8 mouse cellular contexts compared by ENCODE assay signal in genomic region chr2:91263692-91264660, GRCm38 (mm10). TPM values are rescaled to one million over a fixed set of nuclear protein-coding genes. Genes with fewer than 3 reads are reported as not detected.
A peak's percentile ranks its signal among the peaks of the same experiment; 100 is the strongest.
DNase-seq lines count a peak whose midpoint lies in the region; ATAC-seq lines count a peak whose summit lies in the region.

No protein-coding gene starts in this region.

- ATAC-seq in kidney, embryonic 14.5 days (ENCODE audit: low FRiP score, low TSS enrichment), result 0 out of 2 replicates have a peak, but pooled peaks have one; percentile 2
- no peak for ATAC-seq in embryonic facial prominence, embryonic 12.5 days (ENCODE audit: insufficient number of reproducible peaks, insufficient read depth, low FRiP score, low TSS enrichment)
- ATAC-seq in hindbrain, embryonic 15.5 days (ENCODE audit: low FRiP score, low read depth), result no peak
- ATAC-seq in midbrain, embryonic 16.5 days, result peak; percentile 8
- ATAC-seq in erythroid progenitor cell, adult 5-6 weeks (replicated peaks; ENCODE audit: low FRiP score, poor library complexity, severe bottlenecking), result no peak

- DNase-seq in kidney, postnatal 25 days, result no peak
- DNase-seq in thymus, postnatal 0 days (ENCODE audit: low spot score), result no peak
- DNase-seq in gastrocnemius, adult 8-10 months (ENCODE audit: low spot score in 2 of 2), result no peak

- H3K9ac ChIP-seq in kidney, embryonic 14.5 days (ENCODE audit: low read depth, low read length), result peak overlapping the region; percentile 88; the same call in 1 of the 2 replicates
- peak overlapping the region; percentile 84; the same call in 1 of the 2 replicates for H3K9ac ChIP-seq in embryonic facial prominence, embryonic 12.5 days
- H3K9ac ChIP-seq in hindbrain, embryonic 15.5 days, result peak overlapping the region; percentile 54
- peak overlapping the region; percentile 52; the same call in 1 of the 2 replicates for H3K9ac ChIP-seq in midbrain, embryonic 16.5 days (ENCODE audit: low read depth, low read length)

- no peaks in the 10 kb centered on the region for H3K9me3 ChIP-seq in kidney, embryonic 14.5 days (ENCODE audit: control insufficient read depth, low read length)
- no peaks in the 10 kb centered on the region for H3K9me3 ChIP-seq in embryonic facial prominence, embryonic 12.5 days
- no peaks in the 10 kb centered on the region for H3K9me3 ChIP-seq in hindbrain, embryonic 15.5 days
- no peaks in the 10 kb centered on the region for H3K9me3 ChIP-seq in midbrain, embryonic 16.5 days (replicated peaks; ENCODE audit: control insufficient read depth, low read length, poor library complexity, severe bottlenecking)

- H3K4me3 ChIP-seq in kidney, embryonic 14.5 days (ENCODE audit: low read length), result peak overlapping the region; percentile 92
- H3K4me3 ChIP-seq in embryonic facial prominence, embryonic 12.5 days, result peak overlapping the region; percentile 87
- H3K4me3 ChIP-seq in hindbrain, embryonic 15.5 days, result peak overlapping the region; percentile 63
- H3K4me3 ChIP-seq in midbrain, embryonic 16.5 days (ENCODE audit: low read depth, low read length), result peak overlapping the region; percentile 69

- peak overlapping the region; percentile 88 for H3K27ac ChIP-seq in kidney, embryonic 14.5 days (ENCODE audit: low read depth, low read length)
- peak overlapping the region; percentile 92 for H3K27ac ChIP-seq in embryonic facial prominence, embryonic 12.5 days
- H3K27ac ChIP-seq in hindbrain, embryonic 15.5 days (replicated peaks), result peak overlapping the region; percentile 87
- peak overlapping the region; percentile 93 for H3K27ac ChIP-seq in midbrain, embryonic 16.5 days (ENCODE audit: low read length)

- H3K36me3 ChIP-seq in kidney, embryonic 14.5 days (ENCODE audit: control insufficient read depth, insufficient read depth, low read length), result peaks cover 53% of the 10 kb centered on the region
- H3K36me3 ChIP-seq in embryonic facial prominence, embryonic 12.5 days, result peaks cover 56% of the 10 kb centered on the region
- H3K36me3 ChIP-seq in hindbrain, embryonic 15.5 days, result peaks cover 20% of the 10 kb centered on the region
- peaks cover 16% of the 10 kb centered on the region for H3K36me3 ChIP-seq in midbrain, embryonic 16.5 days (ENCODE audit: control insufficient read depth, insufficient read depth, low read length)

- peaks cover 15% of the 10 kb centered on the region; the same call in 1 of the 2 replicates for H3K4me1 ChIP-seq in kidney, embryonic 14.5 days (ENCODE audit: control insufficient read depth, insufficient read depth, low read length)
- H3K4me1 ChIP-seq in embryonic facial prominence, embryonic 12.5 days, result peaks cover 15% of the 10 kb centered on the region
- H3K4me1 ChIP-seq in hindbrain, embryonic 15.5 days (replicated peaks), result peaks cover 19% of the 10 kb centered on the region
- H3K4me1 ChIP-seq in midbrain, embryonic 16.5 days (ENCODE audit: control insufficient read depth, insufficient read depth, low read length), result peaks cover 16% of the 10 kb centered on the region

- WGBS in kidney, embryonic 14.5 days, result 82% methylated on average over 17 of the region's 17 CpGs
- 91% methylated on average over 17 of the region's 17 CpGs for WGBS in embryonic facial prominence, embryonic 12.5 days
- 92% methylated on average over 17 of the region's 17 CpGs for WGBS in hindbrain, embryonic 15.5 days
- WGBS in midbrain, embryonic 16.5 days, result 90% methylated on average over 17 of the region's 17 CpGs

- H3K4me2 ChIP-seq in kidney, embryonic 14.5 days (replicated peaks; ENCODE audit: low read depth, low read length), result peak overlapping the region; percentile 71
- peak overlapping the region; percentile 64 for H3K4me2 ChIP-seq in embryonic facial prominence, embryonic 12.5 days (replicated peaks)
- peak overlapping the region; percentile 77 for H3K4me2 ChIP-seq in hindbrain, embryonic 15.5 days
- peak overlapping the region; percentile 63 for H3K4me2 ChIP-seq in midbrain, embryonic 16.5 days (ENCODE audit: low read length)

- H3K27me3 ChIP-seq in kidney, embryonic 14.5 days (ENCODE audit: control insufficient read depth, insufficient read depth, low read length), result no peaks in the 10 kb centered on the region
- no peaks in the 10 kb centered on the region for H3K27me3 ChIP-seq in embryonic facial prominence, embryonic 12.5 days
- H3K27me3 ChIP-seq in hindbrain, embryonic 15.5 days, result no peaks in the 10 kb centered on the region
- H3K27me3 ChIP-seq in midbrain, embryonic 16.5 days (ENCODE audit: control insufficient read depth, insufficient read depth, low read depth, low read length), result no peaks in the 10 kb centered on the region

RNA-seq across cellular contexts. Expression of gene Arfgap2, which starts 0.8 kb away (rescaled TPM):
- 58.6 and 81.6 TPM in 2 replicates for polyA plus RNA-seq in kidney, embryonic 14.5 days (2014; fragmentation: Nextera tagmentation; extraction: Ambion mirVana)
- polyA plus RNA-seq in embryonic facial prominence, embryonic 12.5 days (2016; fragmentation: Nextera tagmentation; extraction: Ambion mirVana), result 93.0 and 95.9 TPM in 2 replicates
- 65.1 and 65.3 TPM in 2 replicates for polyA plus RNA-seq in hindbrain, embryonic 15.5 days (2015; fragmentation: Nextera tagmentation; extraction: Ambion mirVana)
- 73.0 and 74.4 TPM in 2 replicates for polyA plus RNA-seq in midbrain, embryonic 16.5 days (2015; fragmentation: Nextera tagmentation; extraction: Ambion mirVana)
- 27.2 and 31.7 TPM in 2 replicates for total RNA-seq in erythroid progenitor cell, adult 5-6 weeks (2015; ENCODE audit: low replicate concordance)
- total RNA-seq in erythroid progenitor cell, adult 5-6 weeks (2017; ENCODE audit: low replicate concordance), result 19.1 and 44.0 TPM in 2 replicates
- 95.7 and 99.8 TPM in 2 replicates for polyA plus RNA-seq in thymus, postnatal 0 days (2015; fragmentation: Nextera tagmentation; extraction: Ambion mirVana)
- total RNA-seq in gastrocnemius, adult 8-10 months (2022), result 100 to 1,000 TPM; 170 to 194 (median 181) TPM

RNA-seq across cellular contexts. Expression of gene Pacsin3, which starts 8.2 kb away (rescaled TPM):
- 24.3 and 32.8 TPM in 2 replicates for polyA plus RNA-seq in kidney, embryonic 14.5 days (2014; fragmentation: Nextera tagmentation; extraction: Ambion mirVana)
- polyA plus RNA-seq in embryonic facial prominence, embryonic 12.5 days (2016; fragmentation: Nextera tagmentation; extraction: Ambion mirVana), result 39.9 and 40.9 TPM in 2 replicates
- 17.0 and 17.7 TPM in 2 replicates for polyA plus RNA-seq in hindbrain, embryonic 15.5 days (2015; fragmentation: Nextera tagmentation; extraction: Ambion mirVana)
- 9.7 and 17.5 TPM in 2 replicates for polyA plus RNA-seq in midbrain, embryonic 16.5 days (2015; fragmentation: Nextera tagmentation; extraction: Ambion mirVana)
- total RNA-seq in erythroid progenitor cell, adult 5-6 weeks (2015; ENCODE audit: low replicate concordance), result not detected in 2 replicates
- total RNA-seq in erythroid progenitor cell, adult 5-6 weeks (2017; ENCODE audit: low replicate concordance), result not detected in 2 replicates
- 4.3 and 5.9 TPM in 2 replicates for polyA plus RNA-seq in thymus, postnatal 0 days (2015; fragmentation: Nextera tagmentation; extraction: Ambion mirVana)
- total RNA-seq in gastrocnemius, adult 8-10 months (2022), result 100 to 1,000 TPM; 324 to 413 (median 369) TPM

RNA-seq across cellular contexts. Expression of gene Ddb2, which starts 27.2 kb away (rescaled TPM):
- polyA plus RNA-seq in kidney, embryonic 14.5 days (2014; fragmentation: Nextera tagmentation; extraction: Ambion mirVana), result 14.8 and 15.0 TPM in 2 replicates
- 17.5 and 18.1 TPM in 2 replicates for polyA plus RNA-seq in embryonic facial prominence, embryonic 12.5 days (2016; fragmentation: Nextera tagmentation; extraction: Ambion mirVana)
- 16.3 and 16.6 TPM in 2 replicates for polyA plus RNA-seq in hindbrain, embryonic 15.5 days (2015; fragmentation: Nextera tagmentation; extraction: Ambion mirVana)
- 18.1 and 18.4 TPM in 2 replicates for polyA plus RNA-seq in midbrain, embryonic 16.5 days (2015; fragmentation: Nextera tagmentation; extraction: Ambion mirVana)
- 9.0 and 9.6 TPM in 2 replicates for total RNA-seq in erythroid progenitor cell, adult 5-6 weeks (2015; ENCODE audit: low replicate concordance)
- 4.6 and 7.6 TPM in 2 replicates for total RNA-seq in erythroid progenitor cell, adult 5-6 weeks (2017; ENCODE audit: low replicate concordance)
- polyA plus RNA-seq in thymus, postnatal 0 days (2015; fragmentation: Nextera tagmentation; extraction: Ambion mirVana), result 33.7 and 35.8 TPM in 2 replicates
- 1 to 10 TPM; 1.2 to 3.5 (median 2.0) TPM for total RNA-seq in gastrocnemius, adult 8-10 months (2022)

Comparison
In these comparisons a context has a peak if more than half of its experiments do, and no peak if none do; other contexts are left out.
1. ATAC-seq: peak in kidney, embryonic 14.5 days (single experiment) and midbrain, embryonic 16.5 days (single experiment); none in embryonic facial prominence, embryonic 12.5 days (single experiment), hindbrain, embryonic 15.5 days (single experiment) and erythroid progenitor cell, adult 5-6 weeks (single experiment).
2. Peak in every context shown above with its lines, with median percentiles within 50 percentile points of each other: H3K27ac ChIP-seq, H3K4me2 ChIP-seq, H3K4me3 ChIP-seq and H3K9ac ChIP-seq.